ENCODE assay signal across 8 mouse cellular contexts in genomic region chr12:29068180-29068579, GRCm38 (mm10).
DNase-seq lines count a peak whose midpoint lies in the region; ATAC-seq and TF ChIP-seq lines count a peak whose summit lies in the region.

No protein-coding gene starts in this region.

- ATAC-seq in forebrain, embryonic 13.5 days: peak; percentile 59; the same call in 1 of the 2 replicates
- no peak for ATAC-seq in forebrain, embryonic 11.5 days (replicated peaks; ENCODE audit: low FRiP score)
- no peak for ATAC-seq in stomach, postnatal 0 days (ENCODE audit: low FRiP score, low TSS enrichment)

- WGBS in forebrain, embryonic 13.5 days: 27% methylated on average over 5 of the region's 5 CpGs
- WGBS in forebrain, embryonic 11.5 days: 25% methylated on average over 5 of the region's 5 CpGs
- 17% methylated on average over 5 of the region's 5 CpGs for WGBS in kidney, adult 2 months
- 24% methylated on average over 5 of the region's 5 CpGs for WGBS in stomach, postnatal 0 days

- H3K36me3 ChIP-seq in forebrain, embryonic 13.5 days (ENCODE audit: poor library complexity, severe bottlenecking): no peaks in the 10 kb centered on the region
- no peaks in the 10 kb centered on the region for H3K36me3 ChIP-seq in forebrain, embryonic 11.5 days (ENCODE audit: control insufficient read depth, insufficient read depth, low read length)
- H3K36me3 ChIP-seq in kidney, adult 2 months (ENCODE audit: control insufficient read depth, insufficient read depth, low read length): no peaks in the 10 kb centered on the region
- no peaks in the 10 kb centered on the region for H3K36me3 ChIP-seq in stomach, postnatal 0 days (ENCODE audit: control insufficient read depth, insufficient read depth, low read length)

- H3K4me3 ChIP-seq in forebrain, embryonic 13.5 days: no peak overlapping the region
- H3K4me3 ChIP-seq in forebrain, embryonic 11.5 days (ENCODE audit: low read depth, low read length): no peak overlapping the region
- H3K4me3 ChIP-seq in kidney, adult 2 months (ENCODE audit: insufficient read depth, low read depth, low read length): no peak overlapping the region
- no peak overlapping the region for H3K4me3 ChIP-seq in stomach, postnatal 0 days (ENCODE audit: low read depth, low read length)

- peak; percentile 69 for TF ChIP-seq CTCF in kidney, adult 2 months (conservative IDR thresholded peaks at IDR 0.05; ENCODE audit: insufficient read depth, insufficient read length, low read depth, low read length)
- TF ChIP-seq CTCF in stomach, postnatal 0 days (IDR thresholded peaks at IDR 0.05; ENCODE audit: low read depth): peak; percentile 61

- H3K4me1 ChIP-seq in forebrain, embryonic 13.5 days: no peaks in the 10 kb centered on the region
- no peaks in the 10 kb centered on the region for H3K4me1 ChIP-seq in forebrain, embryonic 11.5 days (replicated peaks; ENCODE audit: control insufficient read depth, insufficient read depth, low read length)
- H3K4me1 ChIP-seq in kidney, adult 2 months (ENCODE audit: control insufficient read depth, insufficient read depth, low read length): no peaks in the 10 kb centered on the region
- H3K4me1 ChIP-seq in stomach, postnatal 0 days (replicated peaks; ENCODE audit: control insufficient read depth, insufficient read depth): no peaks in the 10 kb centered on the region

- H3K27me3 ChIP-seq in forebrain, embryonic 13.5 days: no peaks in the 10 kb centered on the region; the same call in 1 of the 2 replicates
- H3K27me3 ChIP-seq in forebrain, embryonic 11.5 days (ENCODE audit: control insufficient read depth, insufficient read depth, low read length): no peaks in the 10 kb centered on the region
- no peaks in the 10 kb centered on the region for H3K27me3 ChIP-seq in kidney, adult 2 months (replicated peaks; ENCODE audit: control insufficient read depth, insufficient read depth, low read length)
- H3K27me3 ChIP-seq in stomach, postnatal 0 days (ENCODE audit: control insufficient read depth, insufficient read depth, low read length): no peaks in the 10 kb centered on the region

- no peak for TF ChIP-seq POLR2A in kidney, adult 2 months (IDR thresholded peaks at IDR 0.05; ENCODE audit: low read depth, low read length)

- no peak for TF ChIP-seq EP300 in stomach, postnatal 0 days (optimal IDR thresholded peaks at IDR 0.05)

- H3K9me3 ChIP-seq in forebrain, embryonic 13.5 days (replicated peaks): no peaks in the 10 kb centered on the region
- no peaks in the 10 kb centered on the region for H3K9me3 ChIP-seq in forebrain, embryonic 11.5 days (ENCODE audit: control insufficient read depth, low read length)
- no peaks in the 10 kb centered on the region for H3K9me3 ChIP-seq in stomach, postnatal 0 days (ENCODE audit: control insufficient read depth, low read length)

- intact Hi-C loops in heart, postnatal 36 days (cut with DNase I): loop anchor here (2.0 kb wide), 1 partner anchor 99 kb away; no protein-coding TSS in a partner anchor

- H3K9ac ChIP-seq in forebrain, embryonic 13.5 days: no peak overlapping the region
- H3K9ac ChIP-seq in forebrain, embryonic 11.5 days (ENCODE audit: low read length): no peak overlapping the region
- H3K9ac ChIP-seq in stomach, postnatal 0 days (ENCODE audit: low read length): no peak overlapping the region

- no peak overlapping the region for H3K4me2 ChIP-seq in forebrain, embryonic 13.5 days
- no peak overlapping the region for H3K4me2 ChIP-seq in forebrain, embryonic 11.5 days (ENCODE audit: low read depth, low read length, severe bottlenecking)
- no peak overlapping the region for H3K4me2 ChIP-seq in stomach, postnatal 0 days (replicated peaks; ENCODE audit: low read depth)

- H3K27ac ChIP-seq in forebrain, embryonic 13.5 days: no peak overlapping the region
- no peak overlapping the region for H3K27ac ChIP-seq in forebrain, embryonic 11.5 days (ENCODE audit: low read depth, low read length)
- H3K27ac ChIP-seq in kidney, adult 2 months (ENCODE audit: insufficient read depth, low read depth, low read length): no peak overlapping the region
- H3K27ac ChIP-seq in stomach, postnatal 0 days (replicated peaks): no peak overlapping the region

- no peak for DNase-seq in forebrain, embryonic 11.5 days (ENCODE audit: low spot score)
- DNase-seq in right cerebral cortex, postnatal 10 days (ENCODE audit: low spot score in 2 of 2): peak; percentile 26 to 37
- no peak for DNase-seq in right cerebral cortex, postnatal 4 days
- peak; percentile 14 for DNase-seq in kidney, adult 2 months
- no peak for DNase-seq in stomach, postnatal 0 days (ENCODE audit: low spot score)
- DNase-seq in gastrocnemius, postnatal 4 days (ENCODE audit: low spot score in 2 of 2): no peak
- no peak for DNase-seq in heart, postnatal 36 days

Comparison
In these comparisons a context has a peak if more than half of its experiments do, and no peak if none do; other contexts are left out.
1. DNase-seq: peak in right cerebral cortex, postnatal 10 days (2 of 2) and kidney, adult 2 months (single experiment); none in forebrain, embryonic 11.5 days (single experiment), right cerebral cortex, postnatal 4 days (single experiment), stomach, postnatal 0 days (single experiment), gastrocnemius, postnatal 4 days (0 of 2) and heart, postnatal 36 days (0 of 2).